Mouse (Mus musculus): Measurements from ENCODE around the gene Rps28.
"Not testable (repeated sequence)": the region's sequence is repeated elsewhere in the genome, so short reads cannot be mapped to it uniquely, and the experiment has no call there.

Rps28 gene

DNA sequence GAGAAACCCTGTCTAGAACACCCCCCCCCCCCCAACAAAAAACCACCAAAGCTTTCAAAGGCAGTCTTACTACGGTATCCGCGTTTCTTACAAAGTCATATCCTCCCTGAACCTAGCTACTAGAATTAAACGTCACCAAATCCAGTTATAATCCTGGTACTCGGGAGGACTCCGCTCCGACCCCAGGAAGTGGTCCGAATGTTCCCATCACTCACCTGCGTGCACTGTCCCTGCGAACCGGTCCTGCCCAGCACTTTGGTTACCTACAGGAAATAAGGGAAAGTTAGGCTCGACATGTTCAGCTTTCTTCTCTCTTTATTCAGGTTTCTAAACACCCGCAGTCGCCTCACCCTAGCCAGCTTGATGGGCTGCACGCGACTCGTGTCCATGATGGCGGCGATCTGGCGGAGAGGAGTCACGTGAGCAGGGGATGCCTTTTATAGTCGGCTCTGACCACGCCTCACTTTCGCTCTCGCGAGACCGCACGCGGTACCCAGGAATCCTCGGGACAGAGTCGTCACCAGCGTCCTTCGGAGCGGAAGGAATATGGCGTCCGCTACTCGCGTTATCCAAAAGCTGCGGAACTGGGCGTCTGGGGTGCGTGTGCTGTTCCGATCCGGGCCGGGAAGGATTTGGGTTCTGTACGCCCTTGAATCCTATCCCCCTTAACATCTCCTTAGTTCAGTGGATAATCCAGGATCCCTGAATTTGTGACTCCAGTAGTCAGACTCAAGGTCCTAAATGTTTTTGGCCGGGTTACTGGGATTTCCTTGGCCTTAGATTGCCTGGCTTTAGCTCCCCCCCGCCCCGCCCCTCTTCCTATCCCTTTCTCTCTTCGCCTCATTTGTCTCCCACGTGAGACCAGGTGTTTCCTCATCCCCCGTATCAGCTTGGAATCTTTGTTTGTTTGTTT, at the start of gene Rps28, which contains the start of gene Ndufa7:
Gene Rps28, minus strand, starts transcription at position 479 of the 913 bp plus-strand sequence.
Gene Ndufa7, plus strand, starts transcription at position 489 of the 913 bp plus-strand sequence.
- peak; percentile 98 to 100 for DNase-seq

DNA sequence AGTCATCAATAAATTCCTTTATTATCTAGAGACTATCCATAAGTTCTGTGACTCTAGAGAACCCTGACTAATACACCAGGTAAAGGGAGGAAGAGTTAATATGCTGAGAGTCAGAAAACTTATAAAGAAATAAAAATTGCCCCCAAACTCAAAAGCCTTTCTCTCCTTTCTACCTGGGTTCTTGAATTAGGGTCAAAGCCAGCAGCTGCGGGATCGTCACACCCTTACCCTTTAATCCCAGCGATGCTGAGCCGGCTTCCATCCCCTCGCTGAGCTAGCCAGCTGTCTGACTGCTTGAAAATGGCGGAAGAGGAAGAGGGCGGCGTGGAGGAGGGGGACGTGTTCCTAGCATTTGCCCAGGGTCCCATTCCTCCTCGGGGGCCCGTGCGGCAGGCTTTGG, 49.2 kb upstream of the Rps28 start, which contains the start of gene Gm7029:
Gene Gm7029, plus strand, starts transcription at position 301 of the 400 bp plus-strand sequence.
- DNase-seq = not testable (repeated sequence)

DNA sequence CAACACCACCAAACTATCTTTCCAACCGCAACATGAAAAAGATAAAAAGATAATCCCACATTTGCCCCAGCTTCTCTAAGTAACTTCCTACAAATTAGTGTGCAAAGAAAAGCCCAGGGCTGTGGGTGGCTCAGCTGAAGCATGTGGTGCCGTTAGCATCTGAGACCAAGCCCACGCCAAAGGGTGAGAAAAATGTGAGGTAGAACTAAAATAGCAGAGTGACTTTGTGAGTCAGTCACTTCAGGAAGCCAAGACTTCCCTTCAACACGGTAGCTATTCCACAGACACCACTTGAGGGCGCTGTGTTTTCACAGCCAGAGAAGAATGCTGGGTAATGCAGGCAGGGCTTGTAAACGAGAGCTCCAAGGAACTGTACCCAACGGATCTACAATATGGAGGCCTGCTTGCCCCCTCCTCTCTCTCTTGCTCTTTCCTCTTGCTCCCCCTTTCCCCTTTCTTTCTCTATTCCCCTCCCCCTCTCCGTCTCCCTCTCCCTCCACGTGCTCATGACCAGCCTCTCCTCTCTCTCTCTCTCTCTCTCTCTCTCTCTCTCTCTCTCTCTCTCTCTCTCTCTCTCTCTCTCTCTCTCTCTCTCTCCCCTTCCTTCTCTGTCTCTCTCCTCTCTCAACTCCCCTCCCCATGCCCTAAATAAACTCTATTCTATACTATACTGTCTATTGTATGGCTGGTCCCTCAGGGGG, 41.1 kb upstream of the Rps28 start:
- peak; percentile 50 to 69 for DNase-seq

DNA sequence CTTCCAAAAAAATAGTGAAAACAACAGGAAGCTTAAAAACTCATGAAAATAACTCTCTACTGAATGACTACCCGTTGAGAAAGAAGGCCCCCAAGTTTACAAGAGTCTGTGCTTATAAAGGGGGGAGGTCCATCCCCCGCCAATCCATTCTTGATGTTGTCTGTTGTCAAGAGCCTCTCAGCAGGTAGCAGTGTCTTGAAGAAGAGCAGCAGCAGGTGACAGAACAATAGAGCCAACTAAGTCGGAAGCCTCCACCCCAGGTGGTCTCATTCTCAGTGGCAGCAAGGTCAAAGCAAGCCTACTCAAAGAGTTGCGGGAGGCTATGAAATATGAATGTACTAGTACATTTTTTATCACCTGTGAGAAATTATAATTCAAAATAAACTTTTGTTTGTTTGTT, 33.5 kb upstream of the Rps28 start:
- DNase-seq = no peak

DNA sequence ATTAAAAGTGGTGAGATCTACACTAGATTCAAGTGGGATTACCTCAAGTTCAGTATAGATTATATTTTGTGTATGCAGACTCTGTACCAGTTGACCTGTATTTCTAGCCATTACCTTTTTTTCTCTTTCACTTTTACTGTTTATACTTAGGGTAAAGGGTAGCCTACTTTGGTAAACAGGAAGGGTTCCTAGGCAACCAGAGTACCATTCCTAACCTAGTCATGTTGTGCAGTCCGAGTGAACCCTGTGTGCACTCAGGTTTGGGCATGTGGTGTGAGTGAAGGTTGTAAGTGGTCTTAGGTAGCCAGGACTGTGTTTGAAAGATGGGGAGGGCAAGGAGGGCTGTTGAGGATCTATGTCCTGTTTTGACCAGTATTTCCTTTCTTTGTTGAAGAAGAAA, 27.0 kb upstream of the Rps28 start:
- DNase-seq = no peak

DNA sequence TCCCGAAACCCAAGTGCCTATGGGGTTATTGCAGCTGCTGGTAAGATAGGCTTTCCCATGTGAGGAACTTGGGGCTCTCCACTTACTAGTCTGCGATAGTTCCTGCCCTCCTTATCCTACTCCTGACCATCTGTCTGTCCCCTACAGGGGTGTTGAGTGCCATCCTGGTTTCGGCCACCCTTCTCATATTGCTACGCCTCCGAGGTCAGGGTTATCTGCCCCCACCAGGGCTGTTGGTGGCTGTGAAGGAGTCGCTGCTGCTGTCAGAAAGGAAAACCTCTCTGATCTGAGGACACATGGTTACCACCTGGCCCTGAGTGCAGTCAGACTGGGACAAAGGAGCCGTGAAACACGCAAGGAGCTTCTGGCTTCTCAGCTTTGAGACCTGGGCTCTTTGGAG, 23.8 kb upstream of the Rps28 start:
- DNase-seq = no peak

DNA sequence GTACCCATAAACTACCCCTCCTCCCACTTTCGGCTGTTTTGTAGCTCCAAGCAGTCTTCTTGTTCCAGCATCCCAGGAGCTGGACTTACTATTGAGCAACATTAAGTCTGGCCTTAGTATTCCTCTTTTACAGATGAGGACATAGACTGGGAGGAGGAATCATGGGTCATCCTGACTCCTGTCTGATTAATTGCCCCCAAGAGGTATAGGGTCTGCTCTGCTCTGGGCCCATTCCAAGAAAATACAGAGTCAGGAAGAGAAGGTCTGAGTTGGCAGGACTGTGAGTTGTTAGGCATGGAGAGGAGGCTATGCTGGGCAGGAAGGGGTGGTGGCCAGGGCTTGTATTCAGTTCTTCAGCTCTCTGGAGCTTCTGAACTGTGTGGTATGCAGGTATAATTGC, 19.8 kb upstream of the Rps28 start:
- no peak for DNase-seq

DNA sequence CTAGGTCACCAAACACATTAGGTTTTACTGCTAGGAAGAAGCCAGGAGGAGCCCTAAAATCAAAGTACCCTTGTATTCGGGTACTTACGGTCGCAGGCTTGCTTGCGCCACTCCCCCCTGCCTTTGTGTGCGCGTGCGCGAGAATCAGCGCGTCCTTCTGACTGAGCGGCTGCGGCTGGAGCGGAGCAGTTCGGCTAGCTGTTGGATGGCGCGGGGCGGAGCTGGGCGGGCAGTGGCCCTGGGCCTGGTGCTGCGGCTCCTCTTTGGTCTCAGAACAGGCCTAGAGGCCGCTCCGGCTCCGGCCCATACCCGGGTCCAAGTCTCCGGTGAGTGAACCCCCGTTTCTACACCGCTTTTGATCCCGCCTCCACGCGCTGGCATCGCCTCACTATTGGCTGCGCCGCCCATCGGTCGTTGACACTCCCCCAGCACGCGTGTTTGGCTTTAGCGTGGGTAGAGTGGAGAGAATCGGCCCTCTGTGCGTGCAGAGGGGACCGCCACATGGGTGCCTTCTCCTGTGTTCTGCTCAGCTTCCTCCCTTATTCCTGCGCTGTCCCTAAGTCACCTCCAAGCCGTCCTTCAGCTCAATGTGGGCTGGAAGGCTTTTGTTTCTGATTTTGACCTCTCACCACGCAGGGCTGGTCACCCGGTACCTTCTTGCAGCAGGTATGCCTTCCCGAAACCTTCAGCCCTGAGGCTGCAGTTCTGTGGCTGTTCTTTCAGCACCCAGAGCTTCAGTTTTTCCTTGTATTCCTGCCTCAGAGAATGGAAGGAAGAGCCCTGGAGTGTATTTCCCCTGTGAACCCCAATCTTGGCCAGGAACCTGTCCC, 18.8 kb upstream of the Rps28 start, which contains the start of gene Cd320:
Gene Cd320, plus strand, starts transcription at position 126 of the 830 bp plus-strand sequence.
- DNase-seq = peak; percentile 93 to 94

DNA sequence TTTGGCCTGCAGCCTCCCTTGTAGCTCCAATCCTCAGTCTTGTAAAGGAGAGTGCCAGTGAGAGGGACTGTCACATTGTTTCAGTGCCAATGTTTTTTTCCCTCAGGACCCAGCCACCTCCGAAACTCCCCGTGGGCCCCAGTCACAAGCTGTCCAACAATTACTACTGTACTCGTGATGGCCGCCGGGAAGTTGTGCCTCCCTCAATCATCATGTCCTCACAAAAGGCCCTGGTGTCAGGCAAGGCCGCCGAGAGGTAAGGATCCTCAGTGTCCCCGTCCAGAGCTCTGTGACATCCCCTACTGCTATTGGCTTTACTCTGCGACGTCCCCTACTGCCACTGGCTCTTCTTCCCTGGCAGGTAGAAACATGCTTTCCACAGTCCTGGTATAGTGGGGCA, 5.2 kb upstream of the Rps28 start:
- no peak for DNase-seq

DNA sequence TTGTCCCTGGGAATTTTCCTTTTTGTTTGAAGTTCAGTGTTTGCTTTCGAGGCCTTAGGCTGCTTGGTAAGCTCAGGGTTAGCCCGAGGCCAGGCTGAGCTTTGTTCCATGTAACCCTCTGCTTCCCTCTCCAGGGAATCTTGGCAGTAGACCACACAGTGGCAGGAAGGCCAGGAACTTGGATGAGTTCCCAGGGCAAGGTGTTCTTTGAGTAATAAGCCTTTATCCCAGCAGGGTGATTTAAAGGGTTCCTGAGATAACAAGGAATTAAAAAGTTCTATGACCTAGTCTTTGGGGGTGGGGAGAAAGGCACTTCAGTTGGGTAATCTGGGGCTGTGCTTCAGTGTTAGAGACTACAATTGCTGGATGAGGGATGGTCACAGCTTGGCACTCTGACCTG, 4.5 kb upstream of the Rps28 start:
- DNase-seq = peak; percentile 73 to 79

DNA sequence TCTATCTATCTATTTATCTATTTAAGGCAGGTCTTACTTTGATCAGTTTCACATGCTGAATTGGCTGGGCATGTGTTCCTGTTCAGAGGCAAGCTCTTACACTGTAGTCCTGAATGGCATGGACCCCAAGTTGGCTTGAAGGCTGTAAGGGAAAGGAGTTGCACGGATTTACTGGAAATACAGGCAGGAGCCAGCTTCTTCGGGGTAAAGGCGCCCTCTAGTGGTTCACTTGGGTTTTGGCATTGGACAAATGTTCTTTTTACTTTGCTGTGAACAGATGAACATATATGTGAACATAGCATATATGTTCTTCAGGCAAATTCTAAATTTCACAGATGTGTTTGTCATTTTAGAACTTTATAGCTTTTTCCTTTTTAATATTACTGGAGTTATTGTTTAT, 2.5 kb upstream of the Rps28 start:
- DNase-seq = peak; percentile 58 to 84

DNA sequence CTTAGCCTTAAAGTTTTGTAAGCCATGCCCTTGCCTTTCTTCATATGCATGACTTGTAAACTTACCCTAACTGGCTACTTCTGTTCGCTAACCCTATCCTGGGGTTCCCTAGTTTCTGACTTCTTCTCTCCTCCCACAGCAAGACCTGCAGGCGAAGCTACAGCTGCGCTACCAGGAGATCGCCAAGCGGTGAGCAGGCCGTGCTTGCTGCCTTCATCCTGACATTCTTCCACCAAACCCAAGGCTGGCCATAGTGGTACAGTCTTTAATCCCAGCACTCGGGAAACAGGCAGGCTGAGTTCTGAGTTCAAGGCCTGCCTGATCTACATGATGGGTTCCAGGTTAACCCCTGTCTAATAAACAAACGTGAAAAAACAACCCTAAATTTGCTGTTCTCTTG, 1.1 kb upstream of the Rps28 start:
- DNase-seq = no peak

DNA sequence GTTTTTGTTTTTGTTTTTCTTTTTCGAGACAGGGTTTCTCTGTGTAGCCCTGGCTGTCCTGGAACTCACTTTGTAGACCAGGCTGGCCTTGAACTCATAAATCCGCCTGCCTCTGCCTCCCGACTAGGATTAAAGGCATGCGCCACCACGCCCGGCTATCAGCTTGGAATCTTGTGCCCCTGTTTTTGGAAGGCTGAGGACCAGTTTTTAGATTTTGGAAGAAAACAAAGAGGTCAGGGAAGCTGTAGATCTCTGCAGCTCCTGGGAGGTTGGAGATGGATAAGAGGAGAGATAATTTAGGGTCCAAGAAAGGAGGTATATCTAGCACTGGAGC, 602 bp upstream of the Rps28 start:
- not testable (repeated sequence) for DNase-seq

DNA sequence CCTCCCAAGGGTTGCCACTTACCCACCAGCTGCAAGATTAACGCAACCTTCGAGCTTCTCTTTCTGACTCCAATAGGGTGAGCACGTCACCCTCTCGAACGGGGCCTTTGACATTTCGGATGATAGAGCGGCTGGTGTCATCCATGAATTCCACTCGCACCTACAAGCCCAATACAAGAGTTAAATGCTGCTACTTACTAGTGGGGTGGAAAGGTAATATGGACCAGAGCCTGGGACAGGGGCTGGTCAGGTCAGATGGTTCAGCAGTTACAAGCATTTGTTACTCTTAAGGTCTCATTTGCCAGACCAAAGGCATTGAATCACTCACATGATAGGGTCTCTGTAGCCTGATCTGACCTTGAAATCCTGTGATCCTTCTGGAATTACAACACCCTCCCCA, 1.2 kb downstream of the Rps28 start:
- DNase-seq = not testable (repeated sequence)

DNA sequence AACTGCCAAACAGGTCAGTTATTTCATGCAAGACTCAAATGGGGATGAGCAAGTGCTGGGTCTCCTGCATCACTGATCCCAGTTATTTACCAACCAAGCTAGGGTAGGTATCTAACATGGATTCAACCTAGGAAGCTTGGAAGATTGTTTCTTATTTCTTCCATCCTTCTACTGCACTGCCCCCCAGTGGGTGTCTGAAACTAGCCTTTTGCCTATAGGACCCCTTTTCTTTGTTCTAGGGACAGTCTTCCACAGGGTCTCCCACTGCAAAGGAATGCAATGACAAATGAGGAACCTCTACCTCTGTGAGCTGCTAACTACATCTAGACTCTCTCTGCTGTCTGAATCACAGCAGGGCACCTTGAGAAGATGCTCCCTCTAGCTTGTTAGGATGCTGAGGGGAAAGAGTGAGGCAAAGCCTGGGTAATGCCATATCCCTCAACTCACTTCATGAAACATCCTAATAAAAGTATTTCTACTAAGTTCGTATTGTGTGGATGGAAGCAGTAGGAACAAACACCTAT, 1.9 kb downstream of the Rps28 start:
- no peak for DNase-seq

DNA sequence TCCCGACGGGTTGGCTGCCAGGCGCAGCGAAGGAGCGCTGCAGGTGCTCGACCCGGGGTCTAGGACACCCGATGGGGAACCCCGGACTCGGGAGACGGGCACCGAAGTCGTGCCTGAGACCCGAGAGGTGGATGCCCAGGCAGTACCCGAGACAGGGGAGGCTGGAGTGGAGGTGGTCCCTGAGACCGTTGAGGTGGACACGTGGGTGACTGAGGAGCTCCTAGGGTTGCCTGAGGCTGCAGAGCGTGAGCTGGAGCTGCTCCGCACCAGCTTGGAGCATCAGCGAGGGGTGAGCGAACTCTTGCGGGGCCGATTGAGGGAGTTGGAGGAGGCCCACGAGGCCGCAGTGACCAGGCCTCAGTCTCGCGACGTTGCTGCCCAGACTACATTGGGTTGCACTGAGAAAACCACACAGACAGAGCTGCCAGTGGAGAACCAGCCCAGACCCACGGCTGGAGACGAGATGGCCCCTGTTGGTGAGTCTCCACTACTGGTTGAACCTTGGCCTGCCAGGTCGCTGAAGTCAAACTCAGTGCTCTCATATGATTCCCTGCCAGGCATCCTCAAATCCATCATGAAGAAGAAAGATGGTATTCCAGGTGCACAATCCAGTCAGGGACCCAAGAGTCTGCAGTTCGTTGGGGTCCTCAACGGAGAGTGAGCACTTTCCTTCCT, 6.3 kb downstream of the Rps28 start:
- no peak for DNase-seq

DNA sequence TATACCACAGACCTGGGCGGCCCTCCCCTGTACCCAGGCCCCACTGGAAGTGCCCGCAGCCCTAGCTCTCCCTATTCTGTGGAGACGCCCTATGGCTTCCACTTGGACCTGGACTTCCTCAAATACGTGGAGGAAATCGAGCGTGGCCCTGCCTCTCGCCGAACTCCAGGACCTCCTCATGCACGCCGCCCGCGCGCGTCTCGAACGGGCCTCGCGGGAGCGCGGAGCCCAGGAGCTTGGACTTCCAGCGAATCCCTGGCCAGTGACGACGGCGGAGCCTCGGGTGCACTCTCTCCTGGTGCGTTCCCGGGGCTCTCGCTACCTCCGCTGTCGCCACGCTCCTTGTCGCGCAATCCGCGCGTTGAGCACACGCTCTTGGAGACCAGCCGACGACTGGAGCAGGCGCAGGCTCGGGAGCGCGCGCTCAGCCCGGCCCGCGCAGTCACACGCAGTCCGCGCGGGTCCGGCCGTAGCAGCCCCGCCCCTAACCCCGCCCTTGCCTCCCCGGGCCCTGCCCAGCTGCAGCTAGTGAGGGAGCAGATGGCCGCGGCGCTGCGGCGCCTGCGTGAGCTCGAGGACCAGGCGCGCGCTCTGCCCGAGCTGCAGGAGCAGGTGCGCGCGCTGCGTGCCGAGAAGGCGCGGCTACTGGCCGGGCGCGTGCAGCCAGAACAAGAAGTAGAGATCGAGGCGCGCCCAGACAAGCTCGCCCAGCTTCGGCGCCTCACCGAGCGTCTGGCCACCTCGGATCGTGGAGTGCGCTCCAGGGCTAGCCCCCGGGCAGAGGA, 7.0 kb downstream of the Rps28 start:
- peak; percentile 90 to 98 for DNase-seq

DNA sequence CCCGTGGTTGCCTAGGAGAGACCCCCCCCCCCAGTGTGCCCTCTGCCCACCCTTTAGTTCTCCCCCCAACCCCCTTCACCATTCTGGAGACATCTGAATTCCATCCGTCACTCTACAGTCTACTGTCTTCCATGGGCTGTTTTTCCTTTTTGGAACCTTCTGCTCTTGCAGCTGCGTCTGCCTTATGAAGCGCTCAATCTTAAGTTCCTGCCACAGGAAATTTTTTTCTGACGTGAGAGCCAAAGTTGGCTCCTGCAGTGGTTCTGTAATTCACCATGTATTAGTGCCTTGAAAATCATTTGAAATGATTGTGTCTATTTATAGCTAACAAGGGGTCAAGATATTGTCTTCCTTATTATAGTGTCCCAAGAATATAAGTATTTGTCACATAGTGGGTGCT, 7.8 kb downstream of the Rps28 start:
- peak in 1 of 2 experiments; percentile 29 for DNase-seq

DNA sequence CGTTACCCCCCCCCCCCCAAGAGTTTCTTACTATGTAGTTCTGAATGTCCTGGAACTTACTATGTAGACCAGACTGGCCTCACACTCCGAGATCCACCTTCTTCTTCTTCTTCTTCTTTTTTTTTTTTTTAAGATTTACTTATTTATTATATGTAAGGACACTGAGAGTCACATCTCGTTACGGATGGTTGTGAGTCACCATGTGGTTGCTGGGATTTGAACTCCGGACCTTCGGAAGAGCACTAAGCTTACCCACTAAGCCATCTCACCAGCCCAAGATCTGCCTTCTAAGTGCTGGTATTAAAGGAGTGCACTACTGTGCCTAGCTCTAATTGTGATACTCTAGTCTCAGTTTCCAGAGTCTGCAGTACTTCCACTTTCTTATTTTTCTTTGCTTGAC, 9.0 kb downstream of the Rps28 start:
- no peak for DNase-seq

DNA sequence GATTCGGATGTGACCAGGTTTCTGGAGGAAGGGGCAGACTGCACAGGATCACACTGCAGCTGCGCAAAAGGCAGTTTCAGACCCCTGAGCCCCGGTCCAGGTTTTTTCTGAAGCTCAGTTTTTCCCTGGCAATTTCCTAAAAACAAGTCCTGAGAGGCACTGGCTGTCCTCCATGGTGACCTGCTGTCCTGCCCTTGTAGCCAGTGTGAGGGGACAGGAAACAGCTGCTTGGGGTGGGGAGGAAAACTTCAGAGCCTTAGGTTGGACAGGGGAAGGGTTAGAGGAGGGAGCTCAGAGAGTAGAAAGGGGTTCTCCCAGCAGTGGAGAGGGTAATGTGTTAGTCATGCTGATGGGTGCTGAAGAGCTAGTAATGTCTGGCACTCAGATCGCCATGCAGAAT, 11.4 kb downstream of the Rps28 start:
- DNase-seq = peak; percentile 78 to 90

DNA sequence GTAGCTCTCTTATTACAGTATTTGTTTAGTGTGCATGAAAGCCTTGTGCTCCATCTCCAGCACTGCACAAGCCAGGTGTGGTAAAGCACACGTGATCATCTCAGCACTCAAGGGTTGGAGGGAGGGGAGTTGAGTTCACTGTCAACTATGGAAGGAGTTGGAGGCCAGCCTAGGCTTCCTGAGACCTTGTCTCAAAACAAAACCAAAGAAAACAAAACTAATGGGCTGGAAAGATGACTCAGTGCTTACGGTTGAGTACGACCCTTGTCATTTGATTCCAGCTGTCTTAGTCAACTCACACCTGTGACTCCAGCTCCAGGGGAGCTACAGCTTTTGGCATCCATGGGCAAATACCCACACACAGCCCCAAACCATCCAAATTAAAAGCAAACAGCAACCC, 11.9 kb downstream of the Rps28 start:
- peak in 1 of 2 experiments; percentile 25 for DNase-seq

All from lung, postnatal 4 days (tissue).